Mouse (Mus musculus) hindbrain, embryonic 13.5 days (tissue): ENCODE measurements at regions not wholly inside any gene's neighbourhood (a gene's known extent, or its start where the extent isn't known, plus 50 kb on each side); places are given as distances from the start of the nearest gene placed in this dataset.

ENCODE experiments used
- ATAC-seq: fragments of 200-750 bp; cut with Nextera tagmentation; 2 replicates; pipeline ENCODE4 v1.8.0; 2017; ENCODE audit warnings: moderate TSS enrichment; ENCODE audit not compliant: low FRiP score
- H3K27ac ChIP-seq: fragments of 300-500 bp; sonication (generic); 2 replicates; pipeline ENCODE4 v1.5.1; 2015; ENCODE audit warnings: inconsistent platforms, mild to moderate bottlenecking, moderate library complexity
- H3K27me3 ChIP-seq: fragments of 300-500 bp; sonication (generic); 2 replicates; pipeline ENCODE4 v1.6.1; 2015; ENCODE audit warnings: mild to moderate bottlenecking, inconsistent platforms
- H3K36me3 ChIP-seq: fragments of 300-500 bp; sonication (generic); 2 replicates; pipeline ENCODE4 v1.6.1; 2015; ENCODE audit warnings: mild to moderate bottlenecking, inconsistent platforms
- H3K4me1 ChIP-seq: fragments of 300-500 bp; sonication (generic); replicated peaks from 2 replicates; pipeline ENCODE4 v1.6.1; 2015; ENCODE audit warnings: inconsistent platforms
- H3K4me2 ChIP-seq: fragments of 300-500 bp; sonication (generic); 2 replicates; pipeline ENCODE4 v1.6.1; 2015; ENCODE audit warnings: inconsistent platforms, mild to moderate bottlenecking, moderate library complexity
- H3K4me3 ChIP-seq: fragments of 300-500 bp; sonication (generic); 2 replicates; pipeline ENCODE4 v1.5.1; 2015; ENCODE audit warnings: mild to moderate bottlenecking, inconsistent platforms
- H3K9ac ChIP-seq: fragments of 300-500 bp; sonication (generic); 2 replicates; pipeline ENCODE4 v1.6.1; 2015; ENCODE audit warnings: mild to moderate bottlenecking, inconsistent platforms
- H3K9me3 ChIP-seq: fragments of 300-500 bp; sonication (generic); 2 replicates; pipeline ENCODE4 v1.6.1; 2016; ENCODE audit warnings: inconsistent platforms
- WGBS: fragments of 180-500 bp; shearing (Covaris S2); methylation state at CpG from one replicate; pipeline ENCODE4 v1.1.7; 2015; 5-methylcytosine and 5-hydroxymethylcytosine counted together

DNA sequence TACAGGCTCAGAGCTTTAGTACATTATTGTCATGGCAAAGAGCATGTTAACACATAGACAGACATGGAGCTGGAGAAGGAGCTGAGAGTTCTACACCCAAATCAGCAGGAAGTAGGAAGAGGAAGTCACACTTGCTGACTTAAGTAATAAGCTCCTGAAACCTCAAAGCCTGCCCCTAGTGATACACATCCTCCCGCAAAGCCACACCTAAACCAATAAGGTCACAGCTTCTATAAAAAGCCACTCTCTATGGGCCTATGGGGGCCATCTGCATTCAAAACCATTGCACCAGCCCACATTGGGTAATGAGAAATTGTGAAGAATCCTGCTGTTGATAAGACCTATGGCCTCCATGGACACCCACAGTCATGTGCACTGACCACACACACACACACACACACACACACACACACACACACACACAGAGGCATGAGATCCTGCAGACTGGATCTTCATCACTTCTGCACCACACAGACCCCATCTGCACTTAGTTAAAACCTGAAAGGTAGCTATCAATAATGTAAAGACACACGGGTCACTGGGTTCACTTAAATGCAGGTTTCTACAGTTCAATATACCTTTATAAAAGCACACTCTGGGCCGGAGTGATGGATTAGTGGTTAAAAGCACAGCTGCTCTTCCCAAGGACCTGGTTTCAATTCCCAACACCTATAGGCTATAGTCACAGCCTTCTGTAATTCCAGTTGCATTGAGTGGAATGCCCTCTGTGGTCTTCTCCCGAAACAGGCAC is 230.0 kb upstream of the Lrig3 start:
- H3K9ac ChIP-seq: no peak overlapping the region
- WGBS: 86% methylated on average over 4 of the region's 4 CpGs
- H3K4me1 ChIP-seq: no peaks in the 10 kb centered on the region
- H3K4me3 ChIP-seq: no peak overlapping the region
- no peak overlapping the region for H3K27ac ChIP-seq
- no peak overlapping the region for H3K4me2 ChIP-seq
- H3K27me3 ChIP-seq: no peaks in the 10 kb centered on the region
- no peaks in the 10 kb centered on the region for H3K36me3 ChIP-seq
- no peak for ATAC-seq
- H3K9me3 ChIP-seq: no peaks in the 10 kb centered on the region

DNA sequence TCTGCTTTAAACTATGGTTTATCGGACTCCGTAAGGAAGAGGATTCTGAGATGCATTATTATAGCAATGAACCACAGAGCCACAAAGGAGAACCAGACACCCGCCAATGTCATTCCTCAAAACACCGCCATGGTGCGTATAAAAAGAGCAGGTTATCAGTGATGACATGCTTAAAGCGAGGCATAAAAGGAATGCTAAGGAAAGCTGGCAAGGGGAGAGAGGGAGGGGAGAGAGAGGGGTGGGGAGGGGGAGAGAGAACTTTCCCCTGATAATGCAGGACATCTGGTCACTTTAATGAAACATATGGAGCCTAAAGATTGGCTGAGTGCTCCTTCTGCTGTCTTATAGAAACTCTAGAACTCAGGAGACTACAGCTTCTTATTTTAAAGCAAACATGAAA is 222.8 kb upstream of the Lrig3 start:
- 64% methylated on average over 6 of the region's 6 CpGs for WGBS
- Histone ChIP-seq H3K9ac (no peak overlapping the region), H3K27ac (no peak overlapping the region), H3K4me2 (no peak overlapping the region), H3K4me3 (no peak overlapping the region), H3K4me1 (no peaks in the 10 kb centered on the region), H3K36me3 (no peaks in the 10 kb centered on the region), H3K27me3 (no peaks in the 10 kb centered on the region), H3K9me3 (no peaks in the 10 kb centered on the region)
- ATAC-seq: no peak

DNA sequence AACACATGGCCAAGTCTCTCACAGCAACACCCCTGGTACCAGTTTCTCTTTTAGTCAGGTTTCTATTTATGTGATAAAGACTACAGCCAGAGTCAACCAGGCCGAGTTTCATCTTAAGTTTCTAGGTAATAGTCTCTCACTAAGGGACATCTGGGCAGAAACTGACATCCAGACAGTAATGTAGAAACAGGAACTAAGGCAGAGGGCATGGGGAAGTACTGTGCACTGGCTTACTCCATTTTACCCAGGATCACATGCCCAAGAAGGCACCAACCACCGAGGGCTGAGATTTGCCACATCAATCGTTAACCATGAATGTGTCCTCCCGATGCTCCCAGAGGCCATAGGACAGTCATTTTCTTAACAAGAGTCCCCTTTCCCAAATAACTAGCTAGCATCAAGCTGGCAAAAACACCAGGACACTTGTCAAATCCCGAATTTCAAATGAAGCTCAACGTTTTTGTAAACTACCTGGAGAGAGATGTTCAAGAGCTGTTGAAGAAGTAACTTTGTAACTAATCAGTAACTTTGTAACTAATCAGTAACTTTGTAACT is 216.9 kb upstream of the Lrig3 start:
- Histone ChIP-seq H3K4me3 (no peak overlapping the region), H3K4me2 (no peak overlapping the region), H3K36me3 (no peaks in the 10 kb centered on the region), H3K27me3 (no peaks in the 10 kb centered on the region), H3K9ac (no peak overlapping the region), H3K9me3 (no peaks in the 10 kb centered on the region), H3K4me1 (no peaks in the 10 kb centered on the region), H3K27ac (no peak overlapping the region)
- ATAC-seq: no peak
- 68% methylated on average over 6 of the region's 6 CpGs for WGBS

DNA sequence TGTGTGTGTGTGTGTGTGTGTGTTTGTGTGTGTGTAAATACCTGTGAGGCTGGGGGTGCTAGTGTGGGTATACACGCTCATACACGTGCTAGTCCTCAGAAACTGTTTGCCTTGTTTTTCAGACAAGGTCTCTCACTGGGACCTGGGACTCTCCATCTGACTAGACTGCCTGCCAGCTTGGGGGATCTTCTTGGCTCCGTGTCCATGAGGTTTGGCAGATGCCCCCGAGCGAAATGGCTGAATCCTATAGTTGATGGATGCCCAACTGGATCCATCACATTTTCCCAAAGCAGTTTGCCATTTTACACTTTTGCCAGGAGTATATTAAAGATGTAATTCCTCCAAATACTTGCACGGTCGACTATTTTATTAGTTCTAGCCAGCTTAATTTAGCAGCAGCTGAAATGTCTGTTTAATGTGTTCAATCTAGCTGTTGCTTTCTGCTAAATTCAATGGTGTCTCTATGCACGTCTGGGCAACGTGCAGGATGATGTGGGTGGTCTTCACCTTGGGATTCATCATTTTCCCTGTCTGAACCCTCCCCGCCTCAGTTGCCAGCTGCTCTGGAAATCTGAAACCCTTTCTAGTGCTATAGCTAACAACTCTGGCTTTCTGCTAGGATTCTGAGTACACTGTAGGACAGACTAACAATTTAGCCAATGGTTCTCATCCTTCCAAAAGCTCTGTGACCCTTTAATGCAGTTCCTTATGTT is 213.3 kb upstream of the Lrig3 start:
- no peak overlapping the region for H3K4me2 ChIP-seq
- no peaks in the 10 kb centered on the region for H3K27me3 ChIP-seq
- H3K9me3 ChIP-seq: no peaks in the 10 kb centered on the region
- no peaks in the 10 kb centered on the region for H3K36me3 ChIP-seq
- no peak for ATAC-seq
- no peak overlapping the region for H3K4me3 ChIP-seq
- H3K9ac ChIP-seq: no peak overlapping the region
- H3K4me1 ChIP-seq: no peaks in the 10 kb centered on the region
- 80% methylated on average over 10 of the region's 10 CpGs for WGBS
- no peak overlapping the region for H3K27ac ChIP-seq

DNA sequence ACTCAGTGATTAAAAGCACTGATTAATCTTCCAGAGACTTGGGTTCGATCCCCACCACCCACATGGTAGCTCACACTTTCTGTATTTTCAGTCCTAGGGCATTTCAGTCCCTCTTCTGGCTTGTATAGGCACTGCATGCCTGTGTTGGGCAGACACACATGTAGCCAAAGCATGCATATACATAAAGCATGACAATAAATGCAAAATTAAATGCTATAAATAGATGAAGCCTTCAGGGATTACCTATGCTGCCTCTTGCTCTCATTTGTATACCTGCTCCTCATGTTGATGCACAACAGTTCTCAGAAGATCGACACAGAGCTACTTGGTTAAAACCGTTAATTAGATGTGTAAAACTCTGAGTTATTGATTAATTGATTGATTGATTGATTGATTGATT is 206.8 kb upstream of the Lrig3 start:
- Histone ChIP-seq H3K27ac (no peak overlapping the region), H3K36me3 (no peaks in the 10 kb centered on the region), H3K4me2 (no peak overlapping the region), H3K9ac (no peak overlapping the region), H3K4me1 (0 out of 2 replicates have a peak, but pooled peaks cover 3% of the 10 kb centered on the region), H3K9me3 (peaks cover 13% of the 10 kb centered on the region; the same call in 1 of the 2 replicates), H3K4me3 (no peak overlapping the region), H3K27me3 (no peaks in the 10 kb centered on the region)
- no peak for ATAC-seq
- 91% methylated on average over 3 of the region's 3 CpGs for WGBS

DNA sequence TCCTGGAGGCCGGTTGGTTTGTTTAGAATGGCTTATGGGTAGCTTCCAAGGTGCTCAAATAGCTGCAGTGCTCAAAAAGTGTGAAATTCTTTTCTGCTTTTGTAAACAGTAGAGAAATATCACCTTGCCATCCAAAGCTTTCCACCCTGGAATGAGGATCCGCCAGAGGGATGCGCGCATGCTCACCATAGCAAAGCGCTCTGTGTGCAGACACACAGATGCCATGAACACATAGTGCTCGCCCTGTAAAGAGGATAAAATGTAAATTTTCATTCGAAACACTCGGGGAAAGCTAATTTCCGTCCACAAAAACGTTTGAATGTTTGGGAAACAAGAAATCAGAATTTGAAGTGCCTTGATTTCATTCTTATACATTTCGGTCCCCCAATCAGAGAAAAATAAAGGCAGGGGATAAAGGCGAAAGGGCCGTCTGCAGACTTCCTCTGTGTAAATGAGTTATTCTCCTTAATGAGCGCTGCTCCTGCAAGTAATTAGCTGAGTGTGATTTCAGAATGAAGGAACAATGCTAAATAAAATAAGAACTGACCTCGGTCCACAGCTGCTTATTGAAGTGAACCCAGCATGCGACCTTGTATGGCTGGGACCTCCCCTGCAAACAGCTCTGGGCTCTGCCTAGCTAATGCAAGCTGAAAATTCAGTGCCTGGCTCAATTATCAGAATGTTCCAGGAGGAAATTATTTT is 203.4 kb upstream of the Lrig3 start:
- Histone ChIP-seq H3K4me3 (no peak overlapping the region), H3K27me3 (no peaks in the 10 kb centered on the region), H3K9me3 (peaks cover 13% of the 10 kb centered on the region; the same call in 1 of the 2 replicates), H3K4me2 (no peak overlapping the region), H3K27ac (0 out of 2 replicates have a peak overlapping the region, but pooled peaks have one; percentile 46), H3K36me3 (no peaks in the 10 kb centered on the region), H3K9ac (no peak overlapping the region), H3K4me1 (0 out of 2 replicates have a peak, but pooled peaks cover 3% of the 10 kb centered on the region)
- WGBS: 75% methylated on average over 16 of the region's 16 CpGs
- ATAC-seq: no peak

DNA sequence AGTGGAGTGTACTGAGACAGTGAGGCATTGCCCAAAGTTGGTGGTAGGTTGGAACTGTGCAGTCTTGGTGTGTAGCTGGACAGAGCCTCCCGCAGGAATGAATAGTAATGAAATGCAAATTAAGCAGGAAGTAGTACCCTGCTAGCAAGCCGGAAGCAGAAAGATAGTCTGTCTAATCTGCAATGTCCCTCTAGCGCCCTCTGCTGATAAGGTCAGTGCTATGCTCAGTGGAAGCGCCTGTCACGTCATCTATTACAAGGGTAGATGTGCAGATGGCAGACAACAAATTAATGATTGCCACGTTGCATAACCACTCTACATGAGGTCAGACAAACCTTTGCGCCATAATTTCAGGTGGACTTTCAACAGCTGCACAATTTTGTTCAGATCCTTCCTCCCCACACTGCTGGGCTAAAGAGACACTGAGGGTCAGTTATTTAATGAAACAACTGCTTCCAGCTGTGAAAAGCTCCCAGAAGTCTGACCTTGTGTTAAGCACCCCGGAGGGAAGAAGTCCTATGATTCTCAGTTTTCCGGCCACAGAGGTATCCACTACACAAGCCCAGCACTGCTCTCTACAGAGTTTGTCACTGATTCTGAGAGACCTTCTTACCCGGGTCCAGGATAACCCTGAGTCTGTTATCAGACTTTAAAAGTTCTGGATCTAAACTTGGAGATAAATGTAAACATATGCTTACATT is 201.4 kb upstream of the Lrig3 start:
- H3K27ac ChIP-seq: no peak overlapping the region
- H3K4me3 ChIP-seq: no peak overlapping the region
- 62% methylated on average over 10 of the region's 10 CpGs for WGBS
- no peak overlapping the region for H3K9ac ChIP-seq
- H3K4me1 ChIP-seq: 0 out of 2 replicates have a peak, but pooled peaks cover 3% of the 10 kb centered on the region
- H3K4me2 ChIP-seq: no peak overlapping the region
- ATAC-seq: no peak
- no peaks in the 10 kb centered on the region for H3K36me3 ChIP-seq
- peaks cover 13% of the 10 kb centered on the region; the same call in 1 of the 2 replicates for H3K9me3 ChIP-seq
- no peaks in the 10 kb centered on the region for H3K27me3 ChIP-seq

DNA sequence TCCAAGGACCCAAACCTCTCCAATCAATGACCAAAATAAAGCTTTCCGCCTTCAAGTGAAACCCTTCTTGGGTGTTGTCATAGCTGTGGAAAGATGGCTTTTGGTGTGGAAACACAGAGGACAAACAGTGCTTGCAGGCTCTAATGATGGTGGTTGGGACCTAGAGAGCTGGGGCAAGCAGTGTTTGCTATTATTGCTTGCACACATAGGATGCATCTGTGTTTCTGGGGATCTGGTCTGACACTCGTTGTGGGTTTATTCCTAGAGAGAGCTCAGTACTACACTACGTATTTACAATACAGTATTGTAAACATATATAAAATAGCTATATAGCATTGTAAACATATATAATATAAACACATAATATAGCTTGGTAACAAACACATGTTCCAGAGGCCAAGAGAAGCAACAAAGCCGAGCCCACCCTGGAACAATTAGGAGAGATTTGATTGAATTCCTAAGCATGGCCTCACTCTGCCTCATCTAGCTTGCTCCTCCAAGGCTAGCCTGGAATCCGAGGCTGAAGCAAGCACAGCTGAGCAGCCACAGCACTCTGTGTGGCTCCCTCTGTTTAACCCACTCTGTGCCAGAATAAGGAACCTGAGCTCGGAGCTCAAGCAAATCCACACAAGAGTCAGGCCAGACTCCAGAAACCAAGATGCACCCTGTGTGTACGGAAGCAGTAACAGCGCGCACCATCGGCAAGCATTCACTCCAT is 200.7 kb upstream of the Lrig3 start:
- Histone ChIP-seq H3K4me2 (no peak overlapping the region), H3K36me3 (no peaks in the 10 kb centered on the region), H3K9ac (no peak overlapping the region), H3K4me3 (no peak overlapping the region), H3K4me1 (0 out of 2 replicates have a peak, but pooled peaks cover 3% of the 10 kb centered on the region), H3K9me3 (peaks cover 13% of the 10 kb centered on the region; the same call in 1 of the 2 replicates), H3K27me3 (no peaks in the 10 kb centered on the region), H3K27ac (no peak overlapping the region)
- 82% methylated on average over 10 of the region's 10 CpGs for WGBS
- no peak for ATAC-seq

DNA sequence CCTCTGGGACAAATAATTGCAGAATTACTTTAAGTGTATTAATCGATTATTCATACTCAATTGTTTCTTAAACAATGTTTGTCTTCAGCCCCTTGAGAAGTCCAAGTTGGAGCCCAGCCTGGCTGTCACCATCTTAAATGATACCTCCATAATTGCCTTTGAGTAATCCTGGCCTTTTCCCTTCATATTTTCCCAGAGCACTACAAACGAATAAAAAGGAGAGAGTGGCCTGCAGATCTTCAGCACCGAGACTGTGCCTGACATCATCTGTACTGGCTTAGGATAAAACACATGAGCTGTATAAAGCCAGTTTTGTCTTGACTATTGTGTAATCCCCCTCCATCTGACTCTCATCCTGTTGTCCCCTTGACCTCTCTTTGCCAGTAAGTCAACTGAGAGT is 197.7 kb upstream of the Lrig3 start:
- WGBS: 80% methylated on average over 3 of the region's 3 CpGs
- Histone ChIP-seq H3K9ac (no peak overlapping the region), H3K9me3 (no peaks in the 10 kb centered on the region), H3K36me3 (no peaks in the 10 kb centered on the region), H3K4me3 (no peak overlapping the region), H3K4me2 (no peak overlapping the region), H3K4me1 (0 out of 2 replicates have a peak, but pooled peaks cover 2% of the 10 kb centered on the region), H3K27me3 (no peaks in the 10 kb centered on the region), H3K27ac (no peak overlapping the region)
- no peak for ATAC-seq

DNA sequence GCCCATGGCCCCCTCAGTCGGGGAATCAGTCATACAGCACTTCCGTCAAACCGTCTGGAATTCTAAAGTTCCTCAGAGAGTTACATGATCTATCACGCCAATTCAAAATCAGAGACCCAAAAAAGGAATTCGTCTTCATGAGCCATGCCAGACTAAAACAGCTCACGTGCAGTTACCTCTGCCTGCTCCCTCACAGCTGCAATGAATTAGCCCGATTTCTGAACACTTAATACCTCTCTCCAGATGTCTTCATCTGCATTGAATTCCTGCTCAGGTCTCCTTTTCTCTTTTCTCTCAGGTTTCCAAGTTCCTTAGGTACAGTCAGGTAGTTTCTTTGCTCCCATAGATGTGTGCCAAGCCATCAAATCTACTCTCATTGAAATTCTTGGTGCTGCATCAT is 192.4 kb upstream of the Lrig3 start:
- Histone ChIP-seq H3K36me3 (no peaks in the 10 kb centered on the region), H3K9ac (no peak overlapping the region), H3K4me3 (no peak overlapping the region), H3K9me3 (no peaks in the 10 kb centered on the region), H3K4me2 (no peak overlapping the region), H3K4me1 (0 out of 2 replicates have a peak, but pooled peaks cover 4% of the 10 kb centered on the region), H3K27me3 (no peaks in the 10 kb centered on the region), H3K27ac (no peak overlapping the region)
- whole genome bisulfite sequencing: 81% methylated on average over 7 of the region's 7 CpGs
- ATAC-seq: no peak

DNA sequence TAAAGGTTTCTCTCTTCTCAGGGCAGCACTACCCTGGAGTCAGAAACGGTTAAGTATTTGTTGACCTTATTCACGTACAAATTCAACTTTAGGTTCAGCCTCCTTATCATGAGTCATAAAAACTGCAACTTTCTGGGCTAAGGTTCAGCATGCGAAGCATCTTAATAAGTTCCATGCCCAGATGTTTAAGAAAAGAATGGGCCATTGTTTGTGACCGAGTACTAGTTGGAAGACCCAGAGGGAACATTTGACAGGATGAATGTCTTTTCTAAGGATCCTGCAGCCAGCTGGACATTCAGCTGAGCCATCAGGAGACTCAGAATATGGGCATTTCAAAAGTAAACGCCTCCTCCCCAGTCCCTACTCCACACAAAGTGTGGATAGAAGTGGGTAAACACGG is 183.5 kb upstream of the Lrig3 start:
- WGBS: 57% methylated on average over 6 of the region's 6 CpGs
- no peaks in the 10 kb centered on the region for H3K36me3 ChIP-seq
- H3K9me3 ChIP-seq: no peaks in the 10 kb centered on the region
- no peak overlapping the region for H3K4me2 ChIP-seq
- H3K27ac ChIP-seq: no peak overlapping the region
- peaks cover 24% of the 10 kb centered on the region for H3K4me1 ChIP-seq
- no peak for ATAC-seq
- no peak overlapping the region for H3K9ac ChIP-seq
- no peaks in the 10 kb centered on the region for H3K27me3 ChIP-seq
- H3K4me3 ChIP-seq: no peak overlapping the region
